Mouse (Mus musculus) erythroblast, embryonic 14.5 days (primary cell): Measurements from ENCODE around the gene Fstl1. TPM values are rescaled to one million over a fixed set of nuclear protein-coding genes. Genes with fewer than 3 reads are reported as not detected.

Source experiments
- H3K27me3 ChIP-seq: 2 replicates; pipeline ENCODE4 v1.6.1; 2012; ENCODE audit warnings: inconsistent platforms; ENCODE audit not compliant: control insufficient read depth
- H3K36me3 ChIP-seq: 2 replicates; pipeline ENCODE4 v1.6.1; 2012; ENCODE audit warnings: mild to moderate bottlenecking, inconsistent platforms; ENCODE audit not compliant: control insufficient read depth
- H3K4me1 ChIP-seq: 2 replicates; pipeline ENCODE4 v1.6.1; 2012; ENCODE audit warnings: inconsistent platforms; ENCODE audit not compliant: control insufficient read depth
- H3K4me3 ChIP-seq: replicated peaks from 2 replicates; pipeline ENCODE3; 2012; ENCODE audit warnings: moderate library complexity, mild to moderate bottlenecking, inconsistent platforms
- H3K9me3 ChIP-seq: 2 replicates; pipeline ENCODE4 v1.6.1; 2012; ENCODE audit warnings: low read length, inconsistent platforms, mixed read lengths; ENCODE audit not compliant: control insufficient read depth
- GATA1 ChIP-seq: IDR thresholded peaks from 2 replicates; pipeline ENCODE4 v1.6.1; 2012; ENCODE audit warnings: low read length, inconsistent platforms, mixed read lengths
- TAL1 ChIP-seq: IDR thresholded peaks from 3 replicates; pipeline ENCODE4 v1.6.1; 2012; ENCODE audit warnings: low read length, inconsistent platforms, mixed read lengths
- polyA plus RNA-seq: library from polyadenylated mRNA; stranded (reverse); fragments of >175 nt; gene quantifications from 2 replicates; pipeline ENCODE4 v1.2.3, GENCODE M21; 2012

The Fstl1 gene
- polyA plus RNA-seq, 1 experiment, result 0.01 TPM

- TF ChIP-seq GATA1 (no peak), TAL1 (no peak)
- Histone ChIP-seq H3K36me3 (no peaks in the 10 kb centered on the region), H3K27me3 (peaks cover 28% of the 10 kb centered on the region), H3K4me1 (no peaks in the 10 kb centered on the region; the same call in 1 of the 2 replicates), H3K4me3 (no peak overlapping the region), H3K9me3 (no peaks in the 10 kb centered on the region)
Measured at GRCm38 (mm10) chr16:37780911-37781310, 4.2 kb downstream of the Fstl1 start.

- no peak for TF ChIP-seq TAL1
- no peak for TF ChIP-seq GATA1
- Histone ChIP-seq H3K4me1 (no peaks in the 10 kb centered on the region), H3K4me3 (no peak overlapping the region)
Measured at GRCm38 (mm10) chr16:37784526-37784925, 7.9 kb downstream of the Fstl1 start.

GRCm38 (mm10) chr16:37787558-37788194, 11.0 kb downstream of the Fstl1 start:
- no peaks in the 10 kb centered on the region for H3K9me3 ChIP-seq
- TF ChIP-seq TAL1 (no peak), GATA1 (no peak)
- H3K4me3 ChIP-seq, result no peak overlapping the region
- no peaks in the 10 kb centered on the region for H3K27me3 ChIP-seq
- no peaks in the 10 kb centered on the region for H3K36me3 ChIP-seq
- H3K4me1 ChIP-seq, result no peaks in the 10 kb centered on the region

More at GRCm38 (mm10) chr16:37784526-37784925, 7.9 kb downstream of the Fstl1 start:
- no peaks in the 10 kb centered on the region for H3K36me3 ChIP-seq
- no peaks in the 10 kb centered on the region for H3K9me3 ChIP-seq
- no peaks in the 10 kb centered on the region for H3K27me3 ChIP-seq

GRCm38 (mm10) chr16:37788367-37789014, 11.8 kb downstream of the Fstl1 start:
- H3K4me3 ChIP-seq, result no peak overlapping the region
- H3K27me3 ChIP-seq, result no peaks in the 10 kb centered on the region
- TF ChIP-seq TAL1 (no peak), GATA1 (no peak)
- H3K4me1 ChIP-seq, result no peaks in the 10 kb centered on the region
- H3K36me3 ChIP-seq, result no peaks in the 10 kb centered on the region
- no peaks in the 10 kb centered on the region for H3K9me3 ChIP-seq

GRCm38 (mm10) chr16:37789015-37789381, 12.3 kb downstream of the Fstl1 start:
- H3K9me3 ChIP-seq, result no peaks in the 10 kb centered on the region
- H3K4me3 ChIP-seq, result no peak overlapping the region
- H3K4me1 ChIP-seq, result no peaks in the 10 kb centered on the region
- no peaks in the 10 kb centered on the region for H3K36me3 ChIP-seq
- H3K27me3 ChIP-seq, result no peaks in the 10 kb centered on the region
- TF ChIP-seq TAL1 (no peak), GATA1 (no peak)

- H3K4me3 ChIP-seq, result no peak overlapping the region
- H3K4me1 ChIP-seq, result no peaks in the 10 kb centered on the region
- no peaks in the 10 kb centered on the region for H3K27me3 ChIP-seq
- no peaks in the 10 kb centered on the region for H3K9me3 ChIP-seq
- H3K36me3 ChIP-seq, result no peaks in the 10 kb centered on the region
- TF ChIP-seq GATA1 (no peak), TAL1 (no peak)
Measured at GRCm38 (mm10) chr16:37789394-37789920, 12.8 kb downstream of the Fstl1 start.

- no peaks in the 10 kb centered on the region for H3K36me3 ChIP-seq
- no peak overlapping the region for H3K4me3 ChIP-seq
- no peaks in the 10 kb centered on the region for H3K27me3 ChIP-seq
- no peaks in the 10 kb centered on the region for H3K9me3 ChIP-seq
- TF ChIP-seq TAL1 (no peak), GATA1 (no peak)
- no peaks in the 10 kb centered on the region for H3K4me1 ChIP-seq
Measured at GRCm38 (mm10) chr16:37790008-37790780, 13.5 kb downstream of the Fstl1 start.

- H3K9me3 ChIP-seq, result no peaks in the 10 kb centered on the region
Measured at GRCm38 (mm10) chr16:37790781-37791175, 14.1 kb downstream of the Fstl1 start.

GRCm38 (mm10) chr16:37795651-37796150, 19.0 kb downstream of the Fstl1 start:
- Histone ChIP-seq H3K27me3 (no peaks in the 10 kb centered on the region), H3K36me3 (no peaks in the 10 kb centered on the region), H3K4me3 (no peak overlapping the region), H3K4me1 (no peaks in the 10 kb centered on the region), H3K9me3 (no peaks in the 10 kb centered on the region; the same call in 1 of the 2 replicates)
- TF ChIP-seq TAL1 (no peak), GATA1 (no peak)

More at GRCm38 (mm10) chr16:37790781-37791175, 14.1 kb downstream of the Fstl1 start:
- Histone ChIP-seq H3K27me3 (no peaks in the 10 kb centered on the region), H3K4me1 (no peaks in the 10 kb centered on the region), H3K36me3 (no peaks in the 10 kb centered on the region), H3K4me3 (no peak overlapping the region)
- TF ChIP-seq GATA1, result no peak
- no peak for TF ChIP-seq TAL1
